Mouse (Mus musculus): ENCODE measurements around the gene Erbb4.
A peak's percentile ranks its signal among the peaks of the same experiment; 100 is the strongest.

Erbb4 gene

GRCm38 (mm10) chr1:69107485-69108158 is at the start of gene Erbb4:
Erbb4 (minus strand) TSS chr1:69108059.
- peak; percentile 40 for DNase-seq

DNA sequence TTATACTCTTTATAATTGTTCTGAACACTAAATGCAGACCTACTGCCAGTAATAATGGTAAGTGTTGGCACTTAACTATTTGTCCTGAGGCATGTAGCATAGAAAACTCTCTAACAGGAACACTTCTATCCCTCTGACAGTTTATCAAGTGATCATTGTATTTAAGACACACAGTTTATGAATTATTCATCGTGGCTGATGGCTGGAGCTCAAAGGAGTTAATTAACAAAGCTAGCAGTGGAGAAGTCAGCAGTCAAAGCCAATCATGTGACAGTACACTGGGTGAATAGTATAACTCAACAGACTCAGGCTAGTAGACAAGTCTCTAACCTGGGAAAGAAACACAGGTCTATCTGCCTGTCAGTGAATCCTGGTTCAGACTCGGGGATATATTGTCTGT is 49.5 kb upstream of the Erbb4 start:
- DNase-seq = no peak

- no peak for DNase-seq
Observed at GRCm38 (mm10) chr1:69141341-69141740, 33.5 kb upstream of the Erbb4 start.

DNA sequence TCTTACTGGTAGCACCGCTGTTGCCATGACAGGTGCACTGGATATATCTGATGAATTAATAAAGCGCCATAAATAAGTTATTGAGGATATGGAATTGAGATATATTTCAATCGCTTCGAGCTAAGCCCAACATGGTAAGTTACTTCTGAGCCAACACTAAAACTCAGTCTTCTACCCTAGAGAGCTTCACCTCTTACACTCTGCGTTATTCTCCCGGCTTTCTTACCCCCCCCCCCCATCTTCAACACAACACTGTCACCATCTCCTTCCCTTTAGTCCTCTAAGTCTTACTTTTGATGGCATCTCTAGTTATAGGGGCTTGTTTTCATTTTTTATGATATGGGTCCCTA is 31.6 kb upstream of the Erbb4 start:
- no peak for DNase-seq

DNA sequence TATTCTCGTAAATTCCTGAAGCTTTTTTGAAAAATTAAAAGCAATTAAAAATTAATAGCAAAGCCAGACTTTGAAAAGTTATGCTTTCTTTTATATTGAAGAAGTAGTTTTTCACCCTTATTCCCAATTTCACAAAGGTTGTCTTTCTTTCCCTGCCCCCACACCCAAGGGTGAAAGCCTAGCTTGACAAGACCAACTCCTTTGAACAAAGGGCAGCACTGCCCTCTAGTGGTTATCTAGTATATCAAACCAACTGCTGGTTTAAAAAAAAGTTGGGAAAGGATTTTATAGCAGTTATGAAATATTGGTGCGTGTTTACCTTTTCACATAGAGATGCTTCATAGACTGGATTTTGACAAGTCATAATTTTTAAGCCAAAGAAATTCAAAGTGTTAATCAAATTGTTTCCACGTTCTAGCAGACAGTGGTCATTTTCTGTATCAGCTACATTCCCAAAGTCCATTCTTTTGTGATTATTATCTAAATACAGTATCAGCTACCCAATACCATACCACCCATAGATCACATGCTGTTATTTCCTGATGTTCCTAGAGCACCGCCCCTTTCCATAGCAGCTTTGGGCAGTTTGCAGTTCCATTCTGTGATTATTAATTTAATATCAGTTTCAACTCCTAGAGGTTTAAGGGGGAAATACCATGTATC is 31.1 kb upstream of the Erbb4 start:
- peak; percentile 65 for DNase-seq

- DNase-seq = no peak
Observed at GRCm38 (mm10) chr1:69124147-69124848, 16.4 kb upstream of the Erbb4 start.

DNA sequence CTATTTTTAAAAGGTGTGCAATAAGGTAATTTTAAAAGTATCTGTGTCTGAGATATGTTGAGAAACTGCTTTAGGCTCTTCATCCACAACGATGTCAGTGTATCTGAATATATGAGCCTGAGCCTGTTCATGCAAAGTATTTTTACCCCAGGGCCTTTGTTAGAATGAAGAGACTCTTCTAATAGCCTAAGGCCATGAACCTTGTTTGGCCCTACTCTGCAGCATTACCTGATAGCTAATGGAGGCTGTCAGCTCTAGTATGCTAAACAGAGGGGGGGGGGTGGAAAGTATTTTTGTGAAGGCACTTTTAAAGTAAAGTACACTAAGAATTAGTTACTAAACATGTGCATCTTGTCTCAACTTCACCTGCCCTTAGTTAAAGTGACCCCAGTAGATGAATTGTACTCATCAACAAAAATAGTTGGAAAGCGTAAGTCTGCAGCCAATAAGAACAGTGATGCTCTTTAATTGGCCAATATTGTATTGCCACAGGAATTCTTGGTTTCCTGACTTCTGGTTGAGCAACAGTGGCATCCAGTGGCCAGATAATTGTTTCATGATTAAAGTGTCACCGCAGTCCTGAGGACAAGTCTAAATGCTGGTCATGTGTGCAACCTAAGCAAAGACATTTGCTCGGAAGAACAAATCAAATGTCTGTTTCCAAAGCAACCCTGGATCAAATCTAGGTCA is 10.5 kb upstream of the Erbb4 start:
- peak; percentile 36 for DNase-seq

- DNase-seq = peak; percentile 81
Observed at GRCm38 (mm10) chr1:69108159-69108925, 483 bp upstream of the Erbb4 start.

- DNase-seq = peak; percentile 70
Observed at GRCm38 (mm10) chr1:69106937-69107461, 860 bp downstream of the Erbb4 start.

DNA sequence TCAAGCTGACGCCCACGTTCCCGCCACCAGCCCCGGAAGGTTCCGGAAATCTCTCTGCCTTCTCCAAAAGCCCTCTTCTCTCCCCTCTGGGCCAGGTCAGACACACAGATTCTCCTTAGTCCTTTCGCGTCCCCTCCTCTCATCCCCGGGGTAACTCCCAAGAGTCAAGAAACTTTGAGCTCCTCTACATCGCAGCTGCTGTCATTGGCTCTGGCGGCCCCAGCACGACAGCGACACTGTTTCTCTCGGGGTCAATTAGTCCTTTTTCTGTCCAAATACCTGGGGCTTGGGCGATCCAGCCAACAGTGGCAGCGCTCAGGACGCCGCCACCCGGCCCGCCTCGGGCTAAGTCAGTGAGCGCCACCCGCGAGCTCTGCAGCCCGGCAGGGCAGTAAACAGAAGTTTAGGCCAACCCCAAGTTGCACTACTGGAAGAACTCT is 1.5 kb downstream of the Erbb4 start:
- DNase-seq = peak; percentile 66

- peak; percentile 84 for DNase-seq
Observed at GRCm38 (mm10) chr1:69105493-69106321, 2.2 kb downstream of the Erbb4 start.

DNA sequence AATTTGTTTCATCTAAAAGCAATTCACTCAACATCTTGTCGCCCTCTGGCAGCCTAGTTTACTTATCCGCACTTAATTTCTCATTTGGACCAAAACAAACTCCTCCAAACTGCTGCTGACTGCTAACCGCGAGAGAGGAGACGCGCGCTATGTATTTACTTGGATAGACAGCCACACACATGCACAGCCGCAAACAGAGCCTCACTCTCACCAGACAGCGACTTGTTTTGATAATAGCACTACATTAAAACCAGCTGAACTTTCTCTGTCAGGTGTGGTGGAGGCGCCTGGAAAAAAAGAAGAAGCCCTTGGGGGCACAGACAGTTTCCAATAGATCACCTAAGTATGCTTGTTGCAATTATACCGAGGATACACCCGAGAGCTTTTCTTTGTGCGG is 2.8 kb downstream of the Erbb4 start:
- DNase-seq = peak; percentile 26

DNA sequence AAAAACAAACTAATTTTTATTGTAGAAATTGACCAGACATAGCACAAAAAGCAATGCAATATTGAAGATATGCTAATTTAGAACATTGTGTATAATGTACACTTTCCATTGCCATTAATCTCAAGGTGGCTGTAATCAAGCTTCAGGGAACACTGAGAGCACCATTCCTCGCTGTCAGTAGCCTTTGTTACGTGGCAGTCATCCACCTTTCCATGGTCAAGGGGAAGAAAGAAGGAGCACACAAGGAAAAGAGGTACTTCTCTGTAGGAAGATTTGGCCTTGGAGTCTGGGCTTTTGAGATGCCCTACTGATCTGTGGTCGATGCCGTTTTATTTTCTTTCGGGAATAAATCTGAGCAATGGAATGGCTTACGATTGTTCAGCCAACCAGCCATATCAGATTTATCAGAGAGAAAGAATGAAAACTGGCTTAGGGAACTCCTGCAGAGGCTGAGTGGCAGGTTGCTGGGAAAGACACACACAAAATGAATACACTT is 4.6 kb downstream of the Erbb4 start:
- no peak for DNase-seq

DNA sequence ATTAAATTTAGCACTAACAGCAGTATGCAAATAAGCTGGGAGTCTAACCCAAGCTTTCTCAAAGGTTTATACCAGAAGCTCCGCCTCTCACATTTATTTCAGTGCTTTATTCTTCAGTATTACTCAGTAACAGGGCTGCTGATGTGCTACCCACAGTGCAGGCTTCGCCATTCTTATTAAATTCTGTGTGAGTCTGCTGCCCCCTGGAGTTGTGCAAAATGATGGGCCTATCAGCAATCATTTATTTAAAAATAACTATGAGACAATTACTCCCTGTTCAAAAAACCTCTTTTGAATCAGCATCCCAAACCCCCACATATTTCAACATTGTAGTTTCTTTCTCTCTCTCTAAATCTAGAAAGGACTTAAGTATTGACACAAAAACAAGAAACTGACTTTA is 6.2 kb downstream of the Erbb4 start:
- no peak for DNase-seq

GRCm38 (mm10) chr1:69093052-69093451 is 14.8 kb downstream of the Erbb4 start:
- no peak for DNase-seq

GRCm38 (mm10) chr1:69089331-69089730 is 18.5 kb downstream of the Erbb4 start:
- no peak for DNase-seq

DNA sequence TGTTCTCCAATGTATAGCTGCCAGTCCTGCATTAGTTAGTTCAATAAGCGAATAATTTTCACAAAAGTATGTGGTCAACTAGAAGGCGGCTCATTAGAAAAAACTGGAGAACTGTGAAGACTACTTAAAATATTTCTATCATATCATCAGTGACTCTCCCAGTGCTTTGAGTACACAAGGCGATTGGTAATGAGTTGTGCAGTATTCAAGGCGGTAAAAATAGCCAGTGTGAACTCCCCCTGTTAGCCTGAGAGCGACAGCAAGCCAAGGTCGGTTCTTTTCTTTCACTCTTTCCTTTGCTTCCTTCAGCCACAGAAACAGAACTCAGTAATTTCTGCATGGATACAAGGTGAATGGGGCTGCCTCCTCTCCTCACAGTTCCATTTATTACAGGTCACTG is 22.1 kb downstream of the Erbb4 start:
- no peak for DNase-seq

DNA sequence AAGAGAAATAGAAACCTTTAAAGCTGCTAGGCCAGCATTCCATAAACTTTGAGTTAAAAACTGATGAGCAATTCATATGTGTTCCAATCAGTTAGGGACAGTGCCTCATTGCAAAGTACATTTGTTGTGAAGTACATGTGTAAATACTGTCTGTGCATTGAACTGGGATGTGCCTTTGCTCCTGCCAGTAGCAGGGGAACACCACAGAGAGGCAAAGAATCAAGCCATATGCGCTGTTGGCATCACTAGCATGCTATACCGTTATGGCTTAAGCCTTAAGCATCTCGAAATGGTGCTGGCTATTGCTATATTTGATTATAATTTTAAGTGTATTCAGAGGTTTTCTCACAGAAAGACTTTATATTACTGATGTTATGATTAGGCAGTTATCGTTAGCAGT is 58.9 kb downstream of the Erbb4 start:
- DNase-seq = no peak

DNA sequence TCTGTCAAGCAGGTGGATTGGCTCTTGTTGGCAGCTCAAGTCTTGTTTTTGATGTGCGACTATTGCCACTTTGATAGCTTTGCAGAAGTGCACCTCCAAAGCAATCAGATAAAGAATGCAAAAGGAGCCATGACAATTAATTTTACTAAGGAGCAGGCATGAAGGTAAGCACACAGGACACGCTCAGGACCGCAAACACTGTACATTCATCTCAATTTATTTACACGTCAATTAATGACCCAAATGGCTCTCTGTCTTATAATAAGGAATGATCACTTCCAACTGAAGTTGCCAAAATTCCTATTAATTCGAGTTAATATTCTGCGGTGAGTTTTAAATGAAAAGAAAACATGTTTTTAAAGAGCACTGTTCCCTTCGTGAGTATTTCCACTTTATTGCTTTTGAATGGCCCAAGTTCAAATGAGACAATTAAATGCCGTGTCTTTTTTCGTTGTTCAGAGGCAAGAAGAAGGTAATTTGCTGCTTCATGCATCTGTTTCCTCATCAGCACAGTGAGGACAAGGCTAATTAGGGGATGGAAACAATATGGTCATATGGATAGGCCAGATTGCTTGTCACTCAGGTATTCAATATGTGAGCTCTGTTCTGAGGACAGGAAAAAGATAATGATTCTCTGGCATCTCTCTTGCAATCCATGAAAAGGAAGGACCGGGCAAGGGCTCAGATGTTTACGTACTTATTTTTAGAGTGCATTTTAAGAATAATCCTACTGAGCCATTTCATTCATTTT is 61.5 kb downstream of the Erbb4 start:
- DNase-seq = no peak

- DNase-seq = no peak
Observed at GRCm38 (mm10) chr1:69027816-69028215, 80.0 kb downstream of the Erbb4 start.

DNA sequence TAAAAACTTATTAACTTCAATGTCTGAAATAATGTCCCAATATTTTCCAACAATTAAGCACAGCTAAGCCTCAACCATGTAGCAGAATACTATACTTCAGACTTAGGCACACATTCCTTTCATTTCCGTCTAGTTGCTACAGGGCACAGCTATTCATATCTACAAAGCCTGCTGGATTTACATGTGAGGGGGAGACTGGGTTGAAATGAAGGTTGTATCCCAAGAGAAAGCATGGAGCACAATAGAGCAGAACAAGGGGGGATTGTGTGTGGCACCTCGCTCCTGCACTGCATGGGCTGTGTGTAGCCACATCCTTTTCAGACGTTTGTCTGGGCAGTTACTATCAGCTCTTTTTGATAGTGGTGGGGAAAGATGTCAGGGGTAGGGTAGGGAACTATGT is 83.0 kb downstream of the Erbb4 start:
- DNase-seq = peak; percentile 28

Measured in kidney, postnatal 14 days (tissue).